Mouse (Mus musculus): ENCODE data around the gene Trim44. TPM values are rescaled to one million over a fixed set of nuclear protein-coding genes. Genes with fewer than 3 reads are reported as not detected.

The Trim44 gene
- polyA plus RNA-seq, 1 experiment, result 35.6 TPM

DNA sequence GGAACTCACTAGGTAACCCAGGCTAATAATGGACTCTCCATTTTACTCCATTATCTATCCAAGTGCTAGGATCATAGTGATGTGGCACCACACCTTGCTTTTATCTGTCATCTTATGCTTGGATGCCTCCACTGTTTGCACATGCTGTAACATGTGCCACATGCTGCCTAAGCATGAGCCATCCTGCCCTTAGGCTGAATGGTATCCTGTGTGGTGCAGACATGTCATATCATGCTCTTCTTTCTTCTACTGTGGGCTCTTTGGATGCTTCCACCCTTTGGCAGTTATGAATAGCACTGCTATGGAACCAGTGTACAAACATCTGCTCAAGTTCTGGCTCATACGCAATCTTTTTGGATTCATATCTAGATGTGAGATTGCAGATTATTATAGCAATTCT is 26.3 kb upstream of the Trim44 start:
- DNase-seq, result no peak
- Histone ChIP-seq H3K4me3 (ENCODE audit: control insufficient read depth, insufficient read depth, low read length) (no peak overlapping the region), H3K4me1 (replicated peaks; ENCODE audit: control insufficient read depth, insufficient read depth, low read length) (peaks cover 6% of the 10 kb centered on the region), H3K27ac (ENCODE audit: control insufficient read depth, insufficient read depth, low read length) (no peak overlapping the region), H3K27me3 (ENCODE audit: control insufficient read depth, insufficient read depth, low read length) (no peaks in the 10 kb centered on the region), H3K36me3 (ENCODE audit: control insufficient read depth, insufficient read depth, low read length) (no peaks in the 10 kb centered on the region)
- WGBS, result 93% methylated on average over 1 of the region's 1 CpGs
- TF ChIP-seq POLR2A (IDR thresholded peaks at IDR 0.05; ENCODE audit: control insufficient read depth, extremely low read depth, insufficient read depth, low read length, poor library complexity), result no peak
- TF ChIP-seq CTCF (IDR thresholded peaks at IDR 0.05; ENCODE audit: borderline replicate concordance, control insufficient read depth, extremely low read depth, insufficient read depth, low read length, poor library complexity), result no peak

DNA sequence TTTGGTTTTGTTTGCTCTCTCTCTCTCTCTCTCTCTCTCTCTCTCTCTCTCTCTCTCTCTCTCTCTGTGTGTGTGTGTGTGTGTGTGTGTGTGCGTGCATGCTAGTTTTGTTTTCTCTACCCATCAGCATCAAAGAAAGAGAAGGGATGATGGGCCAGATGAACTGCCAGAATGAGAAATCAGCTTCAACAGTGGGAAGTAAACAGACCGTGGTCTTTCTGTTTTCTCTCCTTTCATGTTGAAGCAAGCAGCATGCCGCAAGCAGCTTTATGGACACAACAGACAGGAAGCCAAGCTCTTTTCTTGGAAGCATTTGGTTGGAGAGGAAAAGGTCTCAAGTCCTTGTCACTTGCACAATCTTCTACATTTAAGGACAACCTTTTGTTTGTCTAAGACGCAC is 23.5 kb upstream of the Trim44 start:
- Histone ChIP-seq H3K27ac (ENCODE audit: control insufficient read depth, insufficient read depth, low read length) (no peak overlapping the region), H3K4me1 (replicated peaks; ENCODE audit: control insufficient read depth, insufficient read depth, low read length) (peaks cover 6% of the 10 kb centered on the region), H3K36me3 (ENCODE audit: control insufficient read depth, insufficient read depth, low read length) (no peaks in the 10 kb centered on the region), H3K27me3 (ENCODE audit: control insufficient read depth, insufficient read depth, low read length) (no peaks in the 10 kb centered on the region), H3K4me3 (ENCODE audit: control insufficient read depth, insufficient read depth, low read length) (no peak overlapping the region)
- DNase-seq, result no peak
- WGBS, result 58% methylated on average over 4 of the region's 4 CpGs
- TF ChIP-seq POLR2A (IDR thresholded peaks at IDR 0.05; ENCODE audit: control insufficient read depth, extremely low read depth, insufficient read depth, low read length, poor library complexity) (no peak), CTCF (IDR thresholded peaks at IDR 0.05; ENCODE audit: borderline replicate concordance, control insufficient read depth, extremely low read depth, insufficient read depth, low read length, poor library complexity) (no peak)

DNA sequence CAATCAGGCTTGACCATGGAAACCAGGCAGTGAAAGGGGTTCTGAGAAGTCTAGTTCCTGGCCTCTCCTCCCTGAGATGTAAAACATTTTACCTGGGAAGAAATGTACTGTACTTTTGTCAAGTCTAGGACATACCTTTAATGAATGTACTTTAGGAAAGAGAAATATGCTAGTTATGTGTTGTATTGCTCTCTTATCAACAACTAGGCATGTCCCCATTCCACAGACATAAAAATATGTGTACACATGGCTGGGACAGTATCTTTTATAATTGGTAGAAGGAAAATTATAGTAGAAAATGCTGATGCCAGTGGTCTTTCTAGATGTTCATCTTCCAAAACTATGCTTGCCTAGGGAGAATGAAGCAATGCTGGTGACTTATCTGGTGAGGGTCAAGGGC is 20.3 kb upstream of the Trim44 start:
- H3K4me3 ChIP-seq (ENCODE audit: control insufficient read depth, insufficient read depth, low read length), result no peak overlapping the region
- H3K27ac ChIP-seq (ENCODE audit: control insufficient read depth, insufficient read depth, low read length), result no peak overlapping the region
- H3K27me3 ChIP-seq (ENCODE audit: control insufficient read depth, insufficient read depth, low read length), result no peaks in the 10 kb centered on the region
- no peak for DNase-seq
- no peaks in the 10 kb centered on the region for H3K4me1 ChIP-seq (replicated peaks; ENCODE audit: control insufficient read depth, insufficient read depth, low read length)
- TF ChIP-seq POLR2A (IDR thresholded peaks at IDR 0.05; ENCODE audit: control insufficient read depth, extremely low read depth, insufficient read depth, low read length, poor library complexity) (no peak), CTCF (IDR thresholded peaks at IDR 0.05; ENCODE audit: borderline replicate concordance, control insufficient read depth, extremely low read depth, insufficient read depth, low read length, poor library complexity) (no peak)
- no peaks in the 10 kb centered on the region for H3K36me3 ChIP-seq (ENCODE audit: control insufficient read depth, insufficient read depth, low read length)

DNA sequence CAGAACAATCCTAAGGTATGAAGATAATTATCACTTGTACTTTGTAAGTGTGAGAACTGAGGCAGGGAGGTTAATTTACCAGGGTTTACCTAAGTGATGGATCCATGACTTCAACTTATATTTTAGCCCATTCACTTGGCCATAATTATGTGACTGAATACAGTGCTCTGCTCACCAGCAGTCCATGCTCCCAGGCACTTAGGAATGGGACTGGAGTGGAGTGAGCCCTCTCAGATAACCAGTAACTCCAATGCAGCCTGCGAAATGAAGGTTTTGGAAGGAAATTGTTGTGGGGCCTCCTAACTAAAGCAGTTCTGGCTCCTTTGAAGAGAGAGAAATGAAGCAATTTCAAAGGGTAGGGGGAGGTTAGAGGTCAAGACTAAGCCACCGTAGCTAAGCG is 18.8 kb upstream of the Trim44 start:
- TF ChIP-seq CTCF (IDR thresholded peaks at IDR 0.05; ENCODE audit: borderline replicate concordance, control insufficient read depth, extremely low read depth, insufficient read depth, low read length, poor library complexity), result no peak
- no peak for TF ChIP-seq POLR2A (IDR thresholded peaks at IDR 0.05; ENCODE audit: control insufficient read depth, extremely low read depth, insufficient read depth, low read length, poor library complexity)
- H3K36me3 ChIP-seq (ENCODE audit: control insufficient read depth, insufficient read depth, low read length), result no peaks in the 10 kb centered on the region
- no peaks in the 10 kb centered on the region for H3K4me1 ChIP-seq (replicated peaks; ENCODE audit: control insufficient read depth, insufficient read depth, low read length)
- H3K27me3 ChIP-seq (ENCODE audit: control insufficient read depth, insufficient read depth, low read length), result no peaks in the 10 kb centered on the region
- 94% methylated on average over 3 of the region's 3 CpGs for WGBS
- DNase-seq, result no peak
- H3K27ac ChIP-seq (ENCODE audit: control insufficient read depth, insufficient read depth, low read length), result no peak overlapping the region
- H3K4me3 ChIP-seq (ENCODE audit: control insufficient read depth, insufficient read depth, low read length), result no peak overlapping the region

DNA sequence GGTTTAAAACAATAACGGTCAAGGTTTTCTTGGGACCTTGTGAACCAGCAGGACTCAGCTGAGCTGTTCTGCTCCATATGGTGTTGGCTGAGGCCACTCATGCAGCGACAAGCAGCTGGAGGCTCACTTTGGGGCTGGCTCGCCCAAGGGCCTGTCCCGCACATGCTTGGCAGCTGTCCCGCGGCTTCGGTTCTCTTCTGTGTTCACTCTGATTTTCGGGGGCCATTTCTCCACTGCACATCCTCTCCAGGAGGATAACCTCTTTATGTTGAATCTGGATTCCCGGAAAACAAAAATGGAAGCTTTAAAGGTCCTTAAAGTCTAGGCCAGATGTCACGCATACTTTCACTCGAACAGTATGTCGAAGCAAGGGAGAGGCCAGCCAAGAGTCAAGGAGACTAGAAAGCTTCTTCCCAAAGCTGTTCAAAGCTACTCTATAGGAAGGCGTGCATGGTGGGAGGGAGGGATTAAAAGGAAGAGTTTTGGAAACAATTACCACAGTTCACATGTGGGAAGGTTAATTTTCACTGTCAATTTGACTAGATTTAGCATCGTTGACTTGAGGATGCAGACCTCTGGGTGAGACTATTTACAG is 8.6 kb upstream of the Trim44 start:
- no peak for DNase-seq
- H3K4me1 ChIP-seq (replicated peaks; ENCODE audit: control insufficient read depth, insufficient read depth, low read length), result no peaks in the 10 kb centered on the region
- no peak overlapping the region for H3K27ac ChIP-seq (ENCODE audit: control insufficient read depth, insufficient read depth, low read length)
- H3K27me3 ChIP-seq (ENCODE audit: control insufficient read depth, insufficient read depth, low read length), result no peaks in the 10 kb centered on the region
- H3K36me3 ChIP-seq (ENCODE audit: control insufficient read depth, insufficient read depth, low read length), result no peaks in the 10 kb centered on the region
- no peak for TF ChIP-seq POLR2A (IDR thresholded peaks at IDR 0.05; ENCODE audit: control insufficient read depth, extremely low read depth, insufficient read depth, low read length, poor library complexity)
- TF ChIP-seq CTCF (IDR thresholded peaks at IDR 0.05; ENCODE audit: borderline replicate concordance, control insufficient read depth, extremely low read depth, insufficient read depth, low read length, poor library complexity), result no peak
- H3K4me3 ChIP-seq (ENCODE audit: control insufficient read depth, insufficient read depth, low read length), result no peak overlapping the region
- 95% methylated on average over 14 of the region's 14 CpGs for WGBS

DNA sequence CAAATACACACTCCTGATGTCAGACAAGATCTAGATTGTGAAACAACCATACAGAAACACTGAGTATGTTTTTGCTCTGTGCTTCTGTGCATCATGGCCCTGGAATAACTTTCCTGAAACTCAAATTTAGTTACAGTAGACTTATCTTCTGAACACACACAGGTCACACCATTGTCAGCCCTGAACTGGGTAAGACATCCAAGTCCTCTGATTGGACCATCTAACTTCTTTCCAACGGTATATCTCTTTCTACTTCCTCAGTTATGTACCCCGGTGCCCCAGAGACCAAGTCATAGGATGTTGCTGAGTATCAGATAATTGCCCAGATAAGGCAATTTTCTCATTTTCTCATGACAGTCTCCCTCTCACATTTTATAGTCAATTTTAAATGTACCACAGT is 5.1 kb upstream of the Trim44 start:
- Histone ChIP-seq H3K27me3 (ENCODE audit: control insufficient read depth, insufficient read depth, low read length) (no peaks in the 10 kb centered on the region), H3K4me1 (replicated peaks; ENCODE audit: control insufficient read depth, insufficient read depth, low read length) (no peaks in the 10 kb centered on the region; the same call in 1 of the 2 replicates), H3K27ac (ENCODE audit: control insufficient read depth, insufficient read depth, low read length) (no peak overlapping the region), H3K36me3 (ENCODE audit: control insufficient read depth, insufficient read depth, low read length) (no peaks in the 10 kb centered on the region), H3K4me3 (ENCODE audit: control insufficient read depth, insufficient read depth, low read length) (no peak overlapping the region)
- DNase-seq, result no peak
- 69% methylated on average over 2 of the region's 2 CpGs for WGBS
- TF ChIP-seq CTCF (IDR thresholded peaks at IDR 0.05; ENCODE audit: borderline replicate concordance, control insufficient read depth, extremely low read depth, insufficient read depth, low read length, poor library complexity) (no peak), POLR2A (IDR thresholded peaks at IDR 0.05; ENCODE audit: control insufficient read depth, extremely low read depth, insufficient read depth, low read length, poor library complexity) (no peak)

DNA sequence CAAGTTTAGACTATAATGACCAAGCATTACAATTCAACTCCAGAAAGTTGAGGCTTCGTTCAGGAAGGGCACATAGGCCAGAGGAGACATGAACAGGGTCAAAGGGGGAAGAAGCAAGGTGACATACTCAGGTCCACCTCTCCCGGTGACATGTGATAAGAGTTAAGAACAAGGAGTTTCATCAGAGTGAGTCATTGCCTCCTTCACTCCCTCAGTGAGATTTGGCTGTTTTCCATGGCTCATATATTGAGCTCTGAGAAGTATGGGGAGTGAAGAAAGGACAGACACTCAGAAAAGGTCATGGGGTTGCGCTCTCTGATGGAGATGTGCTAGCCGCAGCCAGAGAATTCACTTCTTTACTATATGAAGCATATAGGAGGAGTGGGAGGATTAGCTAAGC is 3.0 kb upstream of the Trim44 start:
- WGBS, result 95% methylated on average over 4 of the region's 4 CpGs
- H3K27ac ChIP-seq (ENCODE audit: control insufficient read depth, insufficient read depth, low read length), result no peak overlapping the region
- TF ChIP-seq CTCF (IDR thresholded peaks at IDR 0.05; ENCODE audit: borderline replicate concordance, control insufficient read depth, extremely low read depth, insufficient read depth, low read length, poor library complexity) (no peak), POLR2A (IDR thresholded peaks at IDR 0.05; ENCODE audit: control insufficient read depth, extremely low read depth, insufficient read depth, low read length, poor library complexity) (no peak)
- H3K4me3 ChIP-seq (ENCODE audit: control insufficient read depth, insufficient read depth, low read length), result no peak overlapping the region
- H3K27me3 ChIP-seq (ENCODE audit: control insufficient read depth, insufficient read depth, low read length), result no peaks in the 10 kb centered on the region
- no peaks in the 10 kb centered on the region; the same call in 1 of the 2 replicates for H3K4me1 ChIP-seq (replicated peaks; ENCODE audit: control insufficient read depth, insufficient read depth, low read length)
- DNase-seq, result no peak
- no peaks in the 10 kb centered on the region for H3K36me3 ChIP-seq (ENCODE audit: control insufficient read depth, insufficient read depth, low read length)
